Mouse (Mus musculus) hindbrain, postnatal 0 days (tissue): ENCODE data around the gene Mrps21. TPM values are rescaled to one million over a fixed set of nuclear protein-coding genes. Genes with fewer than 3 reads are reported as not detected.
"Not testable (repeated sequence)": the region's sequence is repeated elsewhere in the genome, so short reads cannot be mapped to it uniquely, and the experiment has no call there.

Experiments used
- ATAC-seq: fragments of 200-750 bp; cut with Nextera tagmentation; 2 replicates; pipeline ENCODE4 v1.8.0; 2017; ENCODE audit warnings: mild to moderate bottlenecking, moderate TSS enrichment, moderate library complexity
- DNase-seq: peaks from one replicate; pipeline ENCODE4 v3.0.0-alpha.2; 2015; ENCODE audit warnings: low spot score
- H3K27ac ChIP-seq: fragments of 300-500 bp; sonication (generic); 2 replicates; pipeline ENCODE4 v1.5.1; 2014; ENCODE audit warnings: mild to moderate bottlenecking
- H3K27me3 ChIP-seq: fragments of 300-500 bp; sonication (generic); 2 replicates; pipeline ENCODE4 v1.6.1; 2014; ENCODE audit warnings: low read length, mixed read lengths; ENCODE audit not compliant: insufficient read depth
- H3K36me3 ChIP-seq: fragments of 300-500 bp; sonication (generic); 2 replicates; pipeline ENCODE4 v1.6.1; 2014; ENCODE audit warnings: low read length, mixed read lengths; ENCODE audit not compliant: insufficient read depth
- H3K4me1 ChIP-seq: fragments of 300-500 bp; sonication (generic); 2 replicates; pipeline ENCODE4 v1.6.1; 2014; ENCODE audit warnings: antibody characterized with exemption, low read length, mixed read lengths; ENCODE audit not compliant: insufficient read depth
- H3K4me2 ChIP-seq: fragments of 300-500 bp; sonication (generic); 2 replicates; pipeline ENCODE4 v1.6.1; 2014; ENCODE audit warnings: low read depth, mild to moderate bottlenecking, low read length, moderate library complexity, mixed read lengths
- H3K4me3 ChIP-seq: fragments of 300-500 bp; sonication (generic); 2 replicates; pipeline ENCODE4 v1.5.1; 2014; ENCODE audit warnings: low read length
- H3K9ac ChIP-seq: fragments of 300-500 bp; sonication (generic); replicated peaks from 2 replicates; pipeline ENCODE4 v1.6.1; 2014; ENCODE audit warnings: mild to moderate bottlenecking, low read length, moderate library complexity, mixed read lengths
- H3K9me3 ChIP-seq: fragments of 300-500 bp; sonication (generic); 2 replicates; pipeline ENCODE4 v1.6.1; 2016; ENCODE audit warnings: low read length, mixed read lengths
- CTCF ChIP-seq: IDR thresholded peaks from 2 replicates; pipeline ENCODE4 v1.5.1; 2016; ENCODE audit warnings: antibody characterized with exemption, control low read depth, low read depth
- WGBS: fragments of 180-500 bp; shearing (Covaris S2); extraction: QIAGEN DNeasy Blood & Tissue Kit; methylation state at CpG from one replicate; pipeline ENCODE4 v1.1.7; 2014; 5-methylcytosine and 5-hydroxymethylcytosine counted together
- polyA plus RNA-seq: library from polyadenylated mRNA; unstranded; fragments of >200 nt; fragmentation: Nextera tagmentation; extraction: Ambion mirVana; gene quantifications from 2 replicates; pipeline ENCODE4 v1.2.1, GENCODE M21; 2015
- total RNA-seq: library from RNA; depleted of rRNA; stranded (reverse); fragments of >200 nt; gene quantifications from 2 replicates; pipeline ENCODE4 v1.2.3, GENCODE M21; 2014; rRNA removed

Mrps21 gene
- total RNA-seq (128 and 145 TPM in 2 replicates), polyA plus RNA-seq (271 and 273 TPM in 2 replicates)

GRCm38 (mm10) chr3:95871392-95871867 lies at the start of gene Mrps21:
Mrps21 (minus strand) TSS chr3:95871519.
- WGBS: 1% methylated on average over 33 of the region's 33 CpGs

GRCm38 (mm10) chr3:95920532-95920931 lies 49.2 kb upstream of the Mrps21 start:
- not testable (repeated sequence) for H3K4me3 ChIP-seq, H3K27ac ChIP-seq, H3K4me2 ChIP-seq, H3K9ac ChIP-seq, H3K9me3 ChIP-seq, ATAC-seq, DNase-seq, H3K4me1 ChIP-seq, H3K36me3 ChIP-seq, H3K27me3 ChIP-seq
- 58% methylated on average over 2 of the region's 2 CpGs for WGBS

More at GRCm38 (mm10) chr3:95871392-95871867, at the start of gene Mrps21:
- Histone ChIP-seq H3K27ac (peak within 1 kb of the TSS; percentile 71), H3K27me3 (no peaks in the 10 kb centered on the region), H3K4me1 (0 out of 2 replicates have a peak, but pooled peaks cover 3% of the 10 kb centered on the region), H3K9ac (peak within 1 kb of the TSS; percentile 65), H3K36me3 (no peaks in the 10 kb centered on the region; the same call in 1 of the 2 replicates), H3K9me3 (no peaks in the 10 kb centered on the region), H3K4me2 (peak within 1 kb of the TSS; percentile 60), H3K4me3 (peak within 1 kb of the TSS; percentile 52)
- ATAC-seq: peak; percentile 97
- no peak for TF ChIP-seq CTCF
- DNase-seq: peak; percentile 94

GRCm38 (mm10) chr3:95916760-95917159 lies 45.4 kb upstream of the Mrps21 start:
- Histone ChIP-seq H3K27ac (no peak overlapping the region), H3K4me3 (no peak overlapping the region), H3K27me3 (no peaks in the 10 kb centered on the region), H3K36me3 (no peaks in the 10 kb centered on the region), H3K4me2 (no peak overlapping the region), H3K9ac (no peak overlapping the region), H3K9me3 (no peaks in the 10 kb centered on the region), H3K4me1 (no peaks in the 10 kb centered on the region)
- TF ChIP-seq CTCF: no peak
- no peak for ATAC-seq
- WGBS: 76% methylated on average over 7 of the region's 7 CpGs
- DNase-seq: no peak

DNA sequence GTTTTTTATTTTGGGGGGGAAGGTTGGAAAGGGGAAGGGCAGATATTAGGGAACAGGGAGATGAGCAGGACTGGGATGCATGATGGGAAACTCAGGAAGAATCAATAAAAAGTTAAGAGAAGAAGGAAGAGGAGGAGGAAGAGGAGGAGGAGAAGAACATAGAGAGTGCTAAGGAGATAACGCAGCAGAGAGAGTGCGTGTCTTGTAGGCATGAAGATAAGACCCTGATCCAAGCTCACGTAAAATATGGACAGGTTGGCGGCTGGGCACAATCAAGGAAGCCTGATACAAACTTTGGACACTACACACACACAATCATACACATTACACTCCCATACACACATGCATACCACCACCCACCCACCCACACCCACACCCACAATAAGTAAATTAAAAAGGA lies 43.4 kb upstream of the Mrps21 start:
- Histone ChIP-seq H3K4me3 (no peak overlapping the region), H3K9me3 (no peaks in the 10 kb centered on the region), H3K27ac (no peak overlapping the region), H3K4me2 (no peak overlapping the region), H3K9ac (no peak overlapping the region), H3K36me3 (no peaks in the 10 kb centered on the region), H3K4me1 (no peaks in the 10 kb centered on the region), H3K27me3 (no peaks in the 10 kb centered on the region)
- ATAC-seq (no peak), DNase-seq (no peak)
- no peak for TF ChIP-seq CTCF
- WGBS: 92% methylated on average over 4 of the region's 4 CpGs

GRCm38 (mm10) chr3:95907613-95908012 lies 36.3 kb upstream of the Mrps21 start:
- Histone ChIP-seq H3K4me3 (no peak overlapping the region), H3K9ac (no peak overlapping the region), H3K9me3 (no peaks in the 10 kb centered on the region), H3K4me1 (peaks cover 11% of the 10 kb centered on the region; the same call in 1 of the 2 replicates), H3K4me2 (no peak overlapping the region), H3K36me3 (no peaks in the 10 kb centered on the region), H3K27me3 (peaks cover 8% of the 10 kb centered on the region; the same call in 1 of the 2 replicates), H3K27ac (no peak overlapping the region)
- no peak for DNase-seq
- WGBS: 44% methylated on average over 4 of the region's 4 CpGs
- TF ChIP-seq CTCF: no peak
- no peak for ATAC-seq

DNA sequence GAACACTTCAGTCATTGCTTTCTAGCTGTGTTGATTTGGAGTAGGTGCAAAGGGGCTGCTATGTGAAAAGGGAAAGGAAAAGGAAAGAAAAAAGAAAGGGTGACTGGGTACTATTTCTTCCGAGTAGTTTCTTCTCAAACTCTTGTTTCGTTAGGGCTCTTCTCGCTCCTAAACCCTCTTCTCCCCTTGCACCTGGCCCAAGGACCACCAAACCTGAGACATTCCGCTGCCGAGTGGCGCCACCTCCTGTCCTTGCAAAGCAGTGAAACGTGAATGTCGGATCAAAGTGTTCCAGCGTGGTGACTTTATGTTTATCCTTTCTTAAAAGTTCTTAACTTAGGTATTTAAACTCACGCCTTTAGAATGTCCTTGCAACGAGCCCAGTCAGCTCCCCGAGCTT lies 35.5 kb upstream of the Mrps21 start:
- Histone ChIP-seq H3K36me3 (no peaks in the 10 kb centered on the region), H3K4me2 (peak overlapping the region; percentile 53), H3K27ac (no peak overlapping the region), H3K9me3 (no peaks in the 10 kb centered on the region), H3K9ac (no peak overlapping the region), H3K4me1 (peaks cover 11% of the 10 kb centered on the region; the same call in 1 of the 2 replicates), H3K4me3 (peak overlapping the region; percentile 10; the same call in 1 of the 2 replicates), H3K27me3 (peaks cover 8% of the 10 kb centered on the region; the same call in 1 of the 2 replicates)
- DNase-seq (peak; percentile 59), ATAC-seq (no peak)
- TF ChIP-seq CTCF: peak; percentile 83
- WGBS: under 1% methylated on average over 12 of the region's 12 CpGs

DNA sequence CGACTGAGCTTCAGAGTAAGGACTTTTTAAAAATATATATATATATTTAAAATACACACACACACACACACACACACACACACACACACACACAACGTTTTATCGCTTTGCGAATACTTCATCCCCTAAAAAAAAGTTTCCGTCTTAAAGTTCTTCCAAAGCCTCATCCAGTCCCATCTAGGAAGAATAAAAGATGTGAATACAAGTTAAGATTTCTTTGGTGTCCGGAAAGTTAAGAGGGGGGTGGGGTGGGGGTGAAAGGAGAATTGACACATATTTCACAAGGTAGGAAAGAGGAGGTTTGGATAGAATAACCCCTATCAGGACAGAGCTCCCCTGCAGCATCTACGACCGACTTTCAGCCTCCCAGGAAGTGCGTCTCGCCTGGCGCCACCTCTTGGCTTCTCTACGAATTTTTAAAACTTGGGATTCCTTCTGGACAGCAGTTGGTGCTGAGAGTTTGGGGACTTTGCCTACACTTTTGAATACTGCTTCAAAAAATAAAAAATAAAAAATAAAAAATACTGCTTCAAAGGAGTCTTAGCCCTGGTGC lies 34.7 kb upstream of the Mrps21 start:
- under 1% methylated on average over 12 of the region's 12 CpGs for WGBS
- DNase-seq (peak; percentile 68), ATAC-seq (no peak)
- Histone ChIP-seq H3K9ac (no peak overlapping the region), H3K4me1 (peaks cover 11% of the 10 kb centered on the region; the same call in 1 of the 2 replicates), H3K9me3 (no peaks in the 10 kb centered on the region), H3K36me3 (no peaks in the 10 kb centered on the region), H3K27me3 (peaks cover 8% of the 10 kb centered on the region; the same call in 1 of the 2 replicates), H3K4me2 (peak overlapping the region; percentile 53), H3K27ac (no peak overlapping the region), H3K4me3 (peak overlapping the region; percentile 17)
- peak; percentile 68 for TF ChIP-seq CTCF
